Mouse (Mus musculus): Measurements from ENCODE around the gene Nrip1. TPM values are rescaled to one million over a fixed set of nuclear protein-coding genes. Genes with fewer than 3 reads are reported as not detected.

The Nrip1 gene
- total RNA-seq (2012; rRNA removed) = 8.4 and 11.8 TPM in 2 replicates

DNA sequence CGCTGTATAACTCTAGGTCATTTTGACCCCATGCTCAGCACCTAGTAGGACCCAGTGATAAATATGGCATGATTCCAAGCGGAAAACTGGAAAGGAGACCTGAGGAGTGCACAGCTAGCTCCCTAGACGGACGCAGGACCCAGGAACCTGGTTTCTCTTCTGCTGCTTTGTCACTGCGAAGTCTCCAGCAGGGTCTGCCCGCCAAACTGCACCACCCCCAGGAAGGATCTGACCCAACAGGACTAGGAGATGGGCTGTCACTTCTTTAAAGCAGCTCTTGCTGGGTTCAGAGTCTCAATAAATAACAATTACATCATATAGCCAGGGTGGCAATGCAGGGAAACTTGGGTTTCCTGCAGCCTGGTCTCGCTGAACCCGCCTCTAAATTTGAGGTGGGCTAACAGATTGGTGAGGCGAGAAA lies at the start of gene Nrip1:
Gene Nrip1, minus strand, starts transcription at position 157 of the 421 bp plus-strand sequence.
- H3K27ac ChIP-seq (ENCODE audit: insufficient read depth, low read depth, low read length, poor library complexity, severe bottlenecking) = no peak within 1 kb of the TSS
- no peak for DNase-seq (ENCODE audit: low read depth, low spot score)
- no peaks in the 10 kb centered on the region; a peak in 3 of 4 replicates for H3K4me1 ChIP-seq (ENCODE audit: control insufficient read depth in 2 of 2, insufficient read depth in 2 of 2, low read length in 2 of 2, poor library complexity in 1 of 2)
- H3K9me3 ChIP-seq (ENCODE audit: control insufficient read depth, insufficient read depth, low read depth, low read length) = no peaks in the 10 kb centered on the region
- H3K9ac ChIP-seq (ENCODE audit: insufficient read depth, low read depth, low read length, poor library complexity, severe bottlenecking) = peak within 1 kb of the TSS; percentile 88
- TF ChIP-seq ZNF384 (IDR thresholded peaks at IDR 0.05; ENCODE audit: low read depth, low read length) (no peak), ZC3H11A (IDR thresholded peaks at IDR 0.05; ENCODE audit: borderline replicate concordance, low read depth, low read length) (no peak), HCFC1 (IDR thresholded peaks at IDR 0.05; ENCODE audit: borderline replicate concordance, insufficient read depth, low read length) (no peak), MAFK (IDR thresholded peaks at IDR 0.05; ENCODE audit: insufficient read depth, low read depth, low read length) (no peak), CHD2 (IDR thresholded peaks at IDR 0.05; ENCODE audit: low read depth, low read length) (no peak)
- no peaks in the 10 kb centered on the region for H3K36me3 ChIP-seq (ENCODE audit: control insufficient read depth, insufficient read depth, low read length, poor library complexity, severe bottlenecking)
- peak within 1 kb of the TSS; percentile 83 to 87 for H3K4me3 ChIP-seq (ENCODE audit: insufficient read depth in 1 of 2, low read depth in 1 of 2, low read length in 2 of 2, poor library complexity in 1 of 2, severe bottlenecking in 1 of 2)
- in situ Hi-C loops (cut with MboI; ENCODE audit: low sequenced_read_pairs in 2 of 2, unreplicated experiment in 2 of 2) = no loop called here

DNA sequence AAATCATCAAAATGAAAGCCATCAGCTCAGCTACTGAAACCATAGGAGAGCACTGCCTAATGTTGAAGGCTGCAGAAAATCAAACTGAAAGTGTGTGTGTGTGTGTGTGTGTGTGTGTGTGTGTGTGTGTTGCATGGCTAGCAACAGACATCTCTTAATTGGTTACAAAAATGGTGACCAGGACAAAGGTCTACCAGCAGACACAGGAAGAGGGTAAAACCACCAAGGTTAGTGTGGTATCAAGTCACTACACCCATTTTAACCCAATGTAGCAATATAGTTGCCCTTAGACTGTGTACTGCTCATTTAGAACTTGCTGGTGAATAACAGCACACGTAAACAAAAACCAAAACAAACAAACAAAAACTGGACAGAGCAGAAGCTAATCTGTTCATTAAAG lies 48.9 kb upstream of the Nrip1 start:
- Histone ChIP-seq H3K4me3 (ENCODE audit: insufficient read depth in 1 of 2, low read depth in 1 of 2, low read length in 2 of 2, poor library complexity in 1 of 2, severe bottlenecking in 1 of 2) (no peak overlapping the region), H3K9me3 (ENCODE audit: control insufficient read depth, insufficient read depth, low read depth, low read length) (no peaks in the 10 kb centered on the region), H3K9ac (ENCODE audit: insufficient read depth, low read depth, low read length, poor library complexity, severe bottlenecking) (no peak overlapping the region), H3K27ac (ENCODE audit: insufficient read depth, low read depth, low read length, poor library complexity, severe bottlenecking) (no peak overlapping the region), H3K4me1 (ENCODE audit: control insufficient read depth in 2 of 2, insufficient read depth in 2 of 2, low read length in 2 of 2, poor library complexity in 1 of 2) (peaks cover 0 to 2% of the 10 kb centered on the region in 2 experiments; a peak in 1 of 4 replicates), H3K36me3 (ENCODE audit: control insufficient read depth, insufficient read depth, low read length, poor library complexity, severe bottlenecking) (no peaks in the 10 kb centered on the region)
- in situ Hi-C loops (cut with MboI; ENCODE audit: low sequenced_read_pairs in 2 of 2, unreplicated experiment in 2 of 2) = no loop called here
- DNase-seq (ENCODE audit: low read depth, low spot score) = no peak
- TF ChIP-seq ZC3H11A (IDR thresholded peaks at IDR 0.05; ENCODE audit: borderline replicate concordance, low read depth, low read length) (no peak), ZNF384 (IDR thresholded peaks at IDR 0.05; ENCODE audit: low read depth, low read length) (no peak), CHD2 (IDR thresholded peaks at IDR 0.05; ENCODE audit: low read depth, low read length) (no peak), HCFC1 (IDR thresholded peaks at IDR 0.05; ENCODE audit: borderline replicate concordance, insufficient read depth, low read length) (no peak), MAFK (IDR thresholded peaks at IDR 0.05; ENCODE audit: insufficient read depth, low read depth, low read length) (no peak)

DNA sequence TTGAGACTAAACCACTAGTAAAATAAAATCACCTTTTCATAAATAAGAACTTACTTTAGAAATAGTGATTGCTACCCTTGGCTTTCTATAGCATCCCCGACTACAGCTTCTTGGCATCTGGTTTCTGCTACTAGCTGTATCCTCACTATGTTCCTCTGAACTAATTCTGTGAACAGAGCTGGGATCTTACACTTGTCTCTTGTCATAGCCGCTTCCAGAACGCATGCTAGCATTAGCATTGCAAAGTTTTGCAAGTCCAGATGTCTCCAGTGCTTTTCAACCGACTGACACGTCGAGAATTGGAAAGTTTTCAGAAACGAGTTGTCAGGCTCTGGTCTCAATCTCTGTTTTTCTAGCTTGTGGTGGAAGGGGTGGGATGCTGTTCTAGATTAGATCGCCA lies 46.2 kb upstream of the Nrip1 start:
- no peak overlapping the region for H3K4me3 ChIP-seq (ENCODE audit: insufficient read depth in 1 of 2, low read depth in 1 of 2, low read length in 2 of 2, poor library complexity in 1 of 2, severe bottlenecking in 1 of 2)
- H3K27ac ChIP-seq (ENCODE audit: insufficient read depth, low read depth, low read length, poor library complexity, severe bottlenecking) = no peak overlapping the region
- in situ Hi-C loops (cut with MboI; ENCODE audit: low sequenced_read_pairs in 2 of 2, unreplicated experiment in 2 of 2) = no loop called here
- no peak for DNase-seq (ENCODE audit: low read depth, low spot score)
- no peak for TF ChIP-seq HCFC1 (IDR thresholded peaks at IDR 0.05; ENCODE audit: borderline replicate concordance, insufficient read depth, low read length)
- no peak for TF ChIP-seq ZC3H11A (IDR thresholded peaks at IDR 0.05; ENCODE audit: borderline replicate concordance, low read depth, low read length)
- TF ChIP-seq ZNF384 (IDR thresholded peaks at IDR 0.05; ENCODE audit: low read depth, low read length) = no peak
- TF ChIP-seq MAFK (IDR thresholded peaks at IDR 0.05; ENCODE audit: insufficient read depth, low read depth, low read length) = no peak
- TF ChIP-seq CHD2 (IDR thresholded peaks at IDR 0.05; ENCODE audit: low read depth, low read length) = no peak
- no peaks in the 10 kb centered on the region for H3K36me3 ChIP-seq (ENCODE audit: control insufficient read depth, insufficient read depth, low read length, poor library complexity, severe bottlenecking)
- H3K4me1 ChIP-seq (ENCODE audit: control insufficient read depth in 2 of 2, insufficient read depth in 2 of 2, low read length in 2 of 2, poor library complexity in 1 of 2) = peaks cover 0 to 2% of the 10 kb centered on the region in 2 experiments; a peak in 1 of 4 replicates
- H3K9ac ChIP-seq (ENCODE audit: insufficient read depth, low read depth, low read length, poor library complexity, severe bottlenecking) = no peak overlapping the region
- H3K9me3 ChIP-seq (ENCODE audit: control insufficient read depth, insufficient read depth, low read depth, low read length) = no peaks in the 10 kb centered on the region

GRCm38 (mm10) chr16:76416477-76416876 lies 42.9 kb upstream of the Nrip1 start:
- TF ChIP-seq CHD2 (IDR thresholded peaks at IDR 0.05; ENCODE audit: low read depth, low read length) (no peak), MAFK (IDR thresholded peaks at IDR 0.05; ENCODE audit: insufficient read depth, low read depth, low read length) (no peak), ZNF384 (IDR thresholded peaks at IDR 0.05; ENCODE audit: low read depth, low read length) (no peak), HCFC1 (IDR thresholded peaks at IDR 0.05; ENCODE audit: borderline replicate concordance, insufficient read depth, low read length) (no peak), ZC3H11A (IDR thresholded peaks at IDR 0.05; ENCODE audit: borderline replicate concordance, low read depth, low read length) (no peak)
- in situ Hi-C loops (cut with MboI; ENCODE audit: low sequenced_read_pairs in 2 of 2, unreplicated experiment in 2 of 2) = no loop called here
- Histone ChIP-seq H3K9me3 (ENCODE audit: control insufficient read depth, insufficient read depth, low read depth, low read length) (no peaks in the 10 kb centered on the region), H3K36me3 (ENCODE audit: control insufficient read depth, insufficient read depth, low read length, poor library complexity, severe bottlenecking) (no peaks in the 10 kb centered on the region), H3K4me1 (ENCODE audit: control insufficient read depth in 2 of 2, insufficient read depth in 2 of 2, low read length in 2 of 2, poor library complexity in 1 of 2) (peaks cover 0 to 2% of the 10 kb centered on the region in 2 experiments; a peak in 1 of 4 replicates), H3K9ac (ENCODE audit: insufficient read depth, low read depth, low read length, poor library complexity, severe bottlenecking) (no peak overlapping the region), H3K4me3 (ENCODE audit: insufficient read depth in 1 of 2, low read depth in 1 of 2, low read length in 2 of 2, poor library complexity in 1 of 2, severe bottlenecking in 1 of 2) (no peak overlapping the region), H3K27ac (ENCODE audit: insufficient read depth, low read depth, low read length, poor library complexity, severe bottlenecking) (no peak overlapping the region)
- DNase-seq (ENCODE audit: low read depth, low spot score) = no peak
